Mouse (Mus musculus): ENCODE results near the gene Mapkapk3. TPM values are rescaled to one million over a fixed set of nuclear protein-coding genes. Genes with fewer than 3 reads are reported as not detected.

Mapkapk3 gene
- total and polyA plus RNA-seq, 2 experiments from 2014 or later, result 1.3 to 3.2 TPM

DNA sequence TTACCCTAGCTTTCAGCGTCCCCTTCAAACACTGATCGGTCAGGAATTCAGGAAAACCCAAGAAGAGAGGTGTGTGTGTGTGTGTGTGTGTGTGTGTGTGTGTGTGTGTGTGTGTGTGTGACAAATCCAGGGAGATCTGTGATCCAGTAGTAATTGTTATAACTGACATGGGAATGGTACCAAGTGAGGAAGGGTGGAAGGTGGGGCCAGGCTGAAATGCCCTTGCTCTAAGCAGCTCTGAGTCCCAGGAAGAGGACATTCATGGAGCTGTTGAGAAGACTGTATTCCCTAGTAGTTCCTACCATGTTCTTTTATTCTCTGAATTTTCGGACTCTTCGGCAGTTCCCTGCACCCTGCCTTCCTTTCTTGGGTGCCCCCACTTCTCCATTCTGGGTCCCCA lies 8.0 kb upstream of the Mapkapk3 start:
- no peak overlapping the region for H3K9ac ChIP-seq (replicated peaks; ENCODE audit: low read length, poor library complexity, severe bottlenecking)
- peak overlapping the region; percentile 88 for H3K4me2 ChIP-seq (ENCODE audit: low read depth, low read length, poor library complexity, severe bottlenecking)
- ATAC-seq (ENCODE audit: low FRiP score) (no peak), DNase-seq (ENCODE audit: low spot score) (no peak)
- no peak for TF ChIP-seq CTCF (IDR thresholded peaks at IDR 0.05)
- H3K27me3 ChIP-seq (ENCODE audit: insufficient read depth, low read length), result 0 out of 2 replicates have a peak, but pooled peaks cover 10% of the 10 kb centered on the region
- peaks cover 16% of the 10 kb centered on the region for H3K36me3 ChIP-seq (ENCODE audit: insufficient read depth, low read length)
- no peaks in the 10 kb centered on the region for H3K9me3 ChIP-seq (ENCODE audit: low read length)
- no peak overlapping the region for H3K27ac ChIP-seq (ENCODE audit: low read depth, low read length)
- peaks cover 4% of the 10 kb centered on the region for H3K4me1 ChIP-seq (ENCODE audit: insufficient read depth, low read length)
- 93% methylated on average over 4 of the region's 4 CpGs for WGBS
- H3K4me3 ChIP-seq (ENCODE audit: low read depth, low read length), result peak overlapping the region; percentile 70

GRCm38 (mm10) chr9:107297059-107297458 lies 7.4 kb upstream of the Mapkapk3 start:
- ATAC-seq (ENCODE audit: low FRiP score) (peak; percentile 12; the same call in 1 of the 2 replicates), DNase-seq (ENCODE audit: low spot score) (no peak)
- peaks cover 16% of the 10 kb centered on the region for H3K36me3 ChIP-seq (ENCODE audit: insufficient read depth, low read length)
- H3K9ac ChIP-seq (replicated peaks; ENCODE audit: low read length, poor library complexity, severe bottlenecking), result peak overlapping the region; percentile 56
- 0 out of 2 replicates have a peak, but pooled peaks cover 10% of the 10 kb centered on the region for H3K27me3 ChIP-seq (ENCODE audit: insufficient read depth, low read length)
- H3K4me1 ChIP-seq (ENCODE audit: insufficient read depth, low read length), result peaks cover 4% of the 10 kb centered on the region
- peak overlapping the region; percentile 88 for H3K4me2 ChIP-seq (ENCODE audit: low read depth, low read length, poor library complexity, severe bottlenecking)
- H3K4me3 ChIP-seq (ENCODE audit: low read depth, low read length), result peak overlapping the region; percentile 70
- WGBS, result 9% methylated on average over 16 of the region's 16 CpGs
- no peak for TF ChIP-seq CTCF (IDR thresholded peaks at IDR 0.05)
- no peak overlapping the region for H3K27ac ChIP-seq (ENCODE audit: low read depth, low read length)
- H3K9me3 ChIP-seq (ENCODE audit: low read length), result no peaks in the 10 kb centered on the region

DNA sequence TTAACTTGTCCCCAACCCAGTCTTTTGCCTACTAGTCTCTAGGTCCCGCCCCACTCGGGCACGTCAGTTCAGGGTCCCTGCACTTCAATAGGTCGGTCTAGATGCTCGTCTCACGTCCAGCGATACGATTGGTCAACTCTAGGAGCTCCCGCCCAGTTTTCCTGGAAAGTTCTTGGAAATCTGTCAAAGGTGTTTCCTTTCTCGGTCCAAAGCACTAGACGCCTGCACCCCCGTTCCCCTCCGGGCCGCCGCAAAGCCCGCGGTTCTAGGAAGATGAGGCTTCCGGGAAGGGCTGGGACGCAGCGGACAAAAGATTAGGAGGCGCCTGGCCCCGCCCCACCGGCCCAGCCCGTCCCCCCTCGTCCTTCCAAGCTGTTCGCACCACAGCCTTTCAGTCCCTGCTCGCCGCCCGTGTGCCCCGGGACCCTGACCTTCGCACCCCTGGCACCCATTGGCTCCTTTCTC lies 6.9 kb upstream of the Mapkapk3 start:
- H3K4me3 ChIP-seq (ENCODE audit: low read depth, low read length), result peak overlapping the region; percentile 70
- WGBS, result under 1% methylated on average over 30 of the region's 31 CpGs
- H3K36me3 ChIP-seq (ENCODE audit: insufficient read depth, low read length), result peaks cover 14% of the 10 kb centered on the region
- no peaks in the 10 kb centered on the region for H3K9me3 ChIP-seq (ENCODE audit: low read length)
- H3K4me2 ChIP-seq (ENCODE audit: low read depth, low read length, poor library complexity, severe bottlenecking), result peak overlapping the region; percentile 88
- DNase-seq (ENCODE audit: low spot score), result peak; percentile 97
- peak overlapping the region; percentile 56 for H3K9ac ChIP-seq (replicated peaks; ENCODE audit: low read length, poor library complexity, severe bottlenecking)
- no peak for TF ChIP-seq CTCF (IDR thresholded peaks at IDR 0.05)
- H3K27ac ChIP-seq (ENCODE audit: low read depth, low read length), result no peak overlapping the region
- peak; percentile 96 for ATAC-seq (ENCODE audit: low FRiP score)
- H3K27me3 ChIP-seq (ENCODE audit: insufficient read depth, low read length), result 0 out of 2 replicates have a peak, but pooled peaks cover 10% of the 10 kb centered on the region
- H3K4me1 ChIP-seq (ENCODE audit: insufficient read depth, low read length), result peaks cover 4% of the 10 kb centered on the region

GRCm38 (mm10) chr9:107296041-107296440 lies 6.4 kb upstream of the Mapkapk3 start:
- H3K36me3 ChIP-seq (ENCODE audit: insufficient read depth, low read length), result peaks cover 9% of the 10 kb centered on the region
- no peaks in the 10 kb centered on the region for H3K9me3 ChIP-seq (ENCODE audit: low read length)
- peak overlapping the region; percentile 70 for H3K4me3 ChIP-seq (ENCODE audit: low read depth, low read length)
- H3K9ac ChIP-seq (replicated peaks; ENCODE audit: low read length, poor library complexity, severe bottlenecking), result no peak overlapping the region
- no peak overlapping the region for H3K27ac ChIP-seq (ENCODE audit: low read depth, low read length)
- no peak for DNase-seq (ENCODE audit: low spot score)
- WGBS, result 8% methylated on average over 13 of the region's 14 CpGs
- H3K4me2 ChIP-seq (ENCODE audit: low read depth, low read length, poor library complexity, severe bottlenecking), result peak overlapping the region; percentile 88
- TF ChIP-seq CTCF (IDR thresholded peaks at IDR 0.05), result no peak
- 0 out of 2 replicates have a peak, but pooled peaks cover 10% of the 10 kb centered on the region for H3K27me3 ChIP-seq (ENCODE audit: insufficient read depth, low read length)
- ATAC-seq (ENCODE audit: low FRiP score), result no peak
- peaks cover 4% of the 10 kb centered on the region for H3K4me1 ChIP-seq (ENCODE audit: insufficient read depth, low read length)

DNA sequence AAGGTAGTCTGAATTCAATTTTAAA lies 6.2 kb upstream of the Mapkapk3 start, which contains the start of gene Cish:
TSS of gene Cish (plus strand) at position 11 of the 25 bp plus-strand sequence.
- H3K27ac ChIP-seq (ENCODE audit: low read depth, low read length), result no peak within 1 kb of the TSS
- TF ChIP-seq CTCF (IDR thresholded peaks at IDR 0.05), result no peak
- DNase-seq (ENCODE audit: low spot score), result no peak
- H3K27me3 ChIP-seq (ENCODE audit: insufficient read depth, low read length), result 0 out of 2 replicates have a peak, but pooled peaks cover 10% of the 10 kb centered on the region
- H3K4me3 ChIP-seq (ENCODE audit: low read depth, low read length), result peak within 1 kb of the TSS; percentile 70
- H3K36me3 ChIP-seq (ENCODE audit: insufficient read depth, low read length), result peaks cover 7% of the 10 kb centered on the region
- no peaks in the 10 kb centered on the region for H3K9me3 ChIP-seq (ENCODE audit: low read length)
- peak within 1 kb of the TSS; percentile 88 for H3K4me2 ChIP-seq (ENCODE audit: low read depth, low read length, poor library complexity, severe bottlenecking)
- no peak for ATAC-seq (ENCODE audit: low FRiP score)
- peaks cover 4% of the 10 kb centered on the region for H3K4me1 ChIP-seq (ENCODE audit: insufficient read depth, low read length)
- H3K9ac ChIP-seq (replicated peaks; ENCODE audit: low read length, poor library complexity, severe bottlenecking), result peak within 1 kb of the TSS; percentile 56

DNA sequence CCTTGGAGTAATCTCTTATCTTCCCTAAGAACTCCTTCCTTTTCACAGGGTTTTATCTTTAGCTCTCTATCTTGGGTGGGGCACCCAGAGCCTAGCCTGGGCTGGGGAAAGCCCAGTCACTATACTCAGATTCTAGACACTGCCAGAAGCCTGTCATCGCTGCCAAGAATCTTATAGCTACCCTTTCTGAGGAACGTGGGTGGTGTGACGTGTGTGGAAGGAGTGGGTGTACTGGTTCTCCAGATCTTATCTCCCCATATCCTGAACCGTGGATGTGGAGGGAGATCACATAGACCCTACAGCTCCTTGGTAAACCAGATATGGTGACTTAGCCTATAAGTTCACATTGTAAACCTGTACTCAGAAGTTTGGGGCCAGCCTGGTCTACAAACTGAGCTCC lies 5.9 kb upstream of the Mapkapk3 start:
- no peak overlapping the region for H3K9ac ChIP-seq (replicated peaks; ENCODE audit: low read length, poor library complexity, severe bottlenecking)
- no peak overlapping the region for H3K27ac ChIP-seq (ENCODE audit: low read depth, low read length)
- 0 out of 2 replicates have a peak, but pooled peaks cover 10% of the 10 kb centered on the region for H3K27me3 ChIP-seq (ENCODE audit: insufficient read depth, low read length)
- H3K4me3 ChIP-seq (ENCODE audit: low read depth, low read length), result no peak overlapping the region; the same call in 1 of the 2 replicates
- peaks cover 4% of the 10 kb centered on the region for H3K4me1 ChIP-seq (ENCODE audit: insufficient read depth, low read length)
- TF ChIP-seq CTCF (IDR thresholded peaks at IDR 0.05), result no peak
- DNase-seq (ENCODE audit: low spot score) (no peak), ATAC-seq (ENCODE audit: low FRiP score) (no peak)
- H3K36me3 ChIP-seq (ENCODE audit: insufficient read depth, low read length), result peaks cover 5% of the 10 kb centered on the region
- H3K4me2 ChIP-seq (ENCODE audit: low read depth, low read length, poor library complexity, severe bottlenecking), result no peak overlapping the region
- H3K9me3 ChIP-seq (ENCODE audit: low read length), result no peaks in the 10 kb centered on the region
- 81% methylated on average over 4 of the region's 4 CpGs for WGBS
